Mouse (Mus musculus): ENCODE results near the gene Cybc1. TPM values are rescaled to one million over a fixed set of nuclear protein-coding genes. Genes with fewer than 3 reads are reported as not detected.

Cybc1 gene
- polyA plus RNA-seq, 1 experiment from 2014 or later: 35.7 TPM

DNA sequence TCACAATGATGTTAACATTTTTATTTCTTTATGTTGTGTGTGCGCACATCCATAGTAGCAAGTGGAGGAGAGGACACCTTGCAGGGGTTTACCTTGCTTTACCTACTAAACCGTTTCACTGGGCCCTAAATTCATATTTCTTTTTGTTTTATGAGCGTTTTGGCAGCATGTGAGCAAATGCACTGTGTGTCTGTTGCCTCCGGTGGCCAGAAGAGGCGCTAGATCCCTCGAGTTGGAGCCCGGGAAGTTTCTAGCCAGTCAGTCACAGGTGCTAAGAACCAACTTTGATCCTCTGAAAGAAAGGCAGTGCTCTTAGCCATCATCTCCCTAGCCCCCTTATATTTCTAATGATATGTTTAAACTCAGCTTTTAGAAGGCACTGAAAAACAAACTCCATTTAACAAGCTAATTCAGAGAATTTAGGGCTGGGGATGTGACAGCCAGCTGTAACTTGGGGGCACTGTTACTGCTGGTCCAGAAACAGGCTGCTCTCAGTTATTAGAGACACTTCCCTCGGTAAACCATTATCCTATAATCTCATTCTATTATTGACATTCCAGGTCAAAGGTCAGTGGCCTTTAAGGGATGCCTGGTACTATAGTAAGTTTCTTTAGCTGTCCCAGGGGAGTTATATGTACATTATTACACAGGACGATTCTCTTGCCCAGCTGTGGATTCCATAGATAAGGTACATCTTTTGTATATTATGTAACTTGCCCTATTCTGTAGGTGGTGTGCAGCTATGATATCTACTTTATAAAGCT lies 6.5 kb upstream of the Cybc1 start:
- ATAC-seq (ENCODE audit: low FRiP score): no peak
- Histone ChIP-seq H3K27ac (replicated peaks) (peak overlapping the region; percentile 100), H3K4me3 (replicated peaks) (peak overlapping the region; percentile 55), H3K4me2 (peak overlapping the region; percentile 65), H3K27me3 (replicated peaks) (no peaks in the 10 kb centered on the region), H3K9me3 (replicated peaks) (no peaks in the 10 kb centered on the region), H3K9ac (replicated peaks) (peak overlapping the region; percentile 72; the same call in 1 of the 2 replicates), H3K4me1 (peaks cover 35% of the 10 kb centered on the region), H3K36me3 (peaks cover 8% of the 10 kb centered on the region; the same call in 1 of the 2 replicates)
- WGBS: 25% methylated on average over 9 of the region's 9 CpGs

DNA sequence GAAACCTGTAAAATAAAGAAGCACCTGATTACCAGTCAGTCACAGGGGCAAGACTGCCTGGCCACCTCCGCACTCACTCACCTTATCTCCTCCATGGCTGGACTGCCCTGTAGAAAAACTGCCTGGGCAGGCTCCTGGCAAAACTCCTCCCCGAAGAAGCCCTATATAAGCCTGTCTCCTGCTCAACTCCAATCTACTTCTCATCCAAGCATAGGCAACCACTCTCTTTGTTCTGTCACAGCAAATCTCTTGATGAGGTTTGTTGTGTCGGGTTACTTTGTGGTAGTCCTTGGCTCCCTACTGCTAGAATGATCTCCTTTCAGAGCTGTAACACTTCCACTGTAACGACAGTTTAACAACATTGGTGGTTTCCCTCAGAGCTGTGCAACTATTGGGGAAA lies 3.6 kb upstream of the Cybc1 start:
- Histone ChIP-seq H3K36me3 (no peaks in the 10 kb centered on the region), H3K9me3 (replicated peaks) (no peaks in the 10 kb centered on the region), H3K27ac (replicated peaks) (no peak overlapping the region), H3K27me3 (replicated peaks) (no peaks in the 10 kb centered on the region), H3K4me3 (replicated peaks) (no peak overlapping the region), H3K4me1 (peaks cover 30% of the 10 kb centered on the region), H3K9ac (replicated peaks) (no peak overlapping the region), H3K4me2 (no peak overlapping the region)
- no peak for ATAC-seq (ENCODE audit: low FRiP score)
- 32% methylated on average over 4 of the region's 4 CpGs for WGBS

DNA sequence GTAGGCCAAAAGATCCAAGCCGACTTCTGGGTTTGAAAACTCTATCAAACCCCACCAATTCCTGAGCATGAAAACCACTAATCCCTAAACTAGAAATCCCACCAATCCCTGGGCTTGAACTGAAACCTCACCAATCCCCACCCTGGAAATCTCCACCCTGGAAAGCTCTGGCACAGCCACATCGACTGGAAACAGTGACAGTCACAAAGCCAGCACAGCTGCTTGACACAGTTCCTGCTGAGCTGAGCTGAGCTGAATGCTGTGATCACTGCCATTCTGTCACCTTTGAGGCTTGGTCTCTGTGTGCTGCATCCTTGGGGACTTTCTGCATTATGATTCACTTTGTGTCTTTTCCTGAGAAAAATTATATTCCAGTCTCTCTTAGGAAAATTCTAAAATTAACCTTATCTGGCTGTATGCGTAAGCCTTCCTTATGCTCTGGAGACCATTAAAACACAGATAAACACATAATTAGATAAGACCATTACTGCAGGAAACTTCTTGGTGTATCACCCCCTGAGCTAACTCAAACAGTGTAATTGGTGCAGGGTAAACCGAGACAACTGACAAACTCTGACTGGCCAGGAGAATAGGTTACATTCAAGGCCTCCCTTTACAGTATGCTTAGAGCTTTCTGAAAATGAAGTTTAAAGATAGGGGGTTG lies 2.6 kb upstream of the Cybc1 start:
- ATAC-seq (ENCODE audit: low FRiP score): no peak
- H3K4me2 ChIP-seq: no peak overlapping the region
- H3K4me1 ChIP-seq: peaks cover 39% of the 10 kb centered on the region
- no peaks in the 10 kb centered on the region for H3K9me3 ChIP-seq (replicated peaks)
- H3K27me3 ChIP-seq (replicated peaks): no peaks in the 10 kb centered on the region
- no peak overlapping the region for H3K27ac ChIP-seq (replicated peaks)
- no peak overlapping the region for H3K4me3 ChIP-seq (replicated peaks)
- H3K9ac ChIP-seq (replicated peaks): no peak overlapping the region
- 46% methylated on average over 4 of the region's 4 CpGs for WGBS
- H3K36me3 ChIP-seq: peaks cover 5% of the 10 kb centered on the region; the same call in 1 of the 2 replicates

DNA sequence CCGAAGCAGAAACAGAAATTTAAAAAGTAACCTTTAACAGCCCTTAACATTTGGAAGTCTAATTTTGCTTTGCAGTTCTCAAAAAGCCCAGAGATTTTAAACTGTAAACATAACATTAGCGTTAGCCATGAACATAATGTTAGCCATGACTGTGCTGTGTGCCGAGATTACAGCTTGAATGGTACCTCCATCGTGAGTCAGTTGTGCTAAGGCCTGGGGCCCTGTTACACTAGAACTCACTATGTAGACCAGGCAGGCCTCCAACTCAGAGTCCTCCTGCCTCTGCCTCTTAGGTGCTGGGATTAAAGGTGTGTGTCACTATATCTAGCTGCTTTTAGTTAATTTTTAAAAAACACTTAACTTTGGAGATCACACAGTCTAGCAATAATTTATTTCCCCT lies 2.1 kb upstream of the Cybc1 start:
- Histone ChIP-seq H3K36me3 (peaks cover 7% of the 10 kb centered on the region), H3K27ac (replicated peaks) (no peak overlapping the region), H3K9me3 (replicated peaks) (no peaks in the 10 kb centered on the region), H3K4me3 (replicated peaks) (no peak overlapping the region), H3K4me2 (no peak overlapping the region), H3K27me3 (replicated peaks) (no peaks in the 10 kb centered on the region), H3K9ac (replicated peaks) (no peak overlapping the region), H3K4me1 (peaks cover 36% of the 10 kb centered on the region)
- no peak for ATAC-seq (ENCODE audit: low FRiP score)
- WGBS: 80% methylated on average over 4 of the region's 4 CpGs

DNA sequence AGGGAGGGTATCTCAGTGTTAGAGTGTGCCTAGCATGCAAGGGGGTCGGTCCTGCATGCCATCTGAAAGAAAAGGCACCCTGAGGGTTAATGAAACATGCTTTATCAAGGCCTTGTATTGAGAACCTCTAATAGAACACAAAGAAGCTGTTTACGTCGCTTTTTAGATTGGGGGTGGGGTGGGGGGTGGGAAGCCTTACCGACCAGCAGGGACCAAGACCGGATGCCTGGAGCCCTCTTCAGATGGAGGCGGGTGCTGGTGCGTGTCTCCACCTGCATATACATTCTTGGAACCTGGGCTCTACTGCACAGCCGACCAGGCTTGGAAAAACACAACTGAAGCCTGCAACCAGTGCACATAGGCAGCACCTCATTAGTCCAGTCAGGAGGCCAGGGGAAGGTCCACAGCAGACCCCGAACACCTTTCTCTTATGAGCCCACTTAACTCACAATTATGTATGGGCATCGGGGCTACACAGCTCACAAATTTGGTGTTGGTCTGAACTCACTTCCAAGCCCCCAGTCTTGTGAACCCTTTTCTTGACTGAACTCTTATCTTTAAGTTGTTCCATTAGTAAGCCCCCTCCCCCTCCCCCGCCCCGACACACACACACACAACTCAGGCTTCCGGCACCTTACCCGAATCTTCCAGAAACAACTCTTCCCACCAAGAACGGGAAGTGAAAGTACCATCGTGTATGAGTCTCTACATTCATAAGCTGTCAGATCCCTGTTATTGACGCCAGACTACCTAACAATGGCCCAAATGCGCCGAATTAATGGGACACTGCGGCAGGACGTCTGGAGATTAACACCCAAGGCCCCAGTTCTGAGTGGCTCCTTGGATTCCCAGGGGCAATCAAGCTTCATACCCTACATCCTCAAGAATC lies 749 bp downstream of the Cybc1 start:
- peak overlapping the region; percentile 75 for H3K27ac ChIP-seq (replicated peaks)
- H3K4me1 ChIP-seq: peaks cover 32% of the 10 kb centered on the region
- WGBS: 25% methylated on average over 21 of the region's 21 CpGs
- H3K4me3 ChIP-seq (replicated peaks): peak overlapping the region; percentile 79
- no peaks in the 10 kb centered on the region for H3K27me3 ChIP-seq (replicated peaks)
- H3K4me2 ChIP-seq: peak overlapping the region; percentile 81
- peaks cover 33% of the 10 kb centered on the region for H3K36me3 ChIP-seq
- H3K9ac ChIP-seq (replicated peaks): peak overlapping the region; percentile 65
- ATAC-seq (ENCODE audit: low FRiP score): peak; percentile 9; the same call in 1 of the 2 replicates
- no peaks in the 10 kb centered on the region for H3K9me3 ChIP-seq (replicated peaks)

DNA sequence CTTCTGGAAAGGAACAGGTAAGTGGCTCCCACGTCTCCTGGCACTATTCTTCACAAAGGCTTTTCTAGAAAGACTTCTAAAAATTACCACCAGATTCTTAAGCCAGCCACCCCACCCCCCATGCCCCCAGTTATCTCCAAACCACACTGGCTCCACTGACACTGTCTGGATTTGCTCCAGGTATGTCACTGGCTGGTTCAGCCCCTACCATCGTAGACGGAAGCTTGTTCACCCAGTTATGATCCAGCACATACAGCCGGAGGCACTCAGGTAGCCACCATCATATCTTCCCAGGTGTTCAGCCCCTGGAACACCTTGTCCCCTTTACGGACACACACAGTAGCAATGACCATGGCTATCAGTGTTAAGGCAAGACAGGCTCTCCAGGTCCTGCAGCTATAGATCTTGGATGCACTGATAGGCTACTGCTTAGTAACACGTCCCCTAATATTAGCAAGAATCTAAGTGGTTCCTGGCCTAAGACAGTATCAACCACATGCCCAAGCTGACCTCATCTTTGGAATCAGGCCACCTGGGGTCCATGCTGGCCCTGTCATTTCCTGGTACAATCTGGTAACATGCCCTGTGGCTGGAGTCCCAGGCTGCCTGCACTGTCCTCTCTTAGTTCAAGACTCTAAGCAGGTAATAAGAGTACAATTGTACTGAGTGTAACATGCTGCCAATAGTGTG lies 7.7 kb downstream of the Cybc1 start:
- no peaks in the 10 kb centered on the region for H3K27me3 ChIP-seq (replicated peaks)
- no peak overlapping the region for H3K27ac ChIP-seq (replicated peaks)
- 93% methylated on average over 6 of the region's 6 CpGs for WGBS
- no peak overlapping the region for H3K9ac ChIP-seq (replicated peaks)
- no peak for ATAC-seq (ENCODE audit: low FRiP score)
- 0 out of 2 replicates have a peak, but pooled peaks cover 4% of the 10 kb centered on the region for H3K4me1 ChIP-seq
- no peak overlapping the region for H3K4me2 ChIP-seq
- peaks cover 87% of the 10 kb centered on the region for H3K36me3 ChIP-seq
- H3K9me3 ChIP-seq (replicated peaks): no peaks in the 10 kb centered on the region
- H3K4me3 ChIP-seq (replicated peaks): no peak overlapping the region

DNA sequence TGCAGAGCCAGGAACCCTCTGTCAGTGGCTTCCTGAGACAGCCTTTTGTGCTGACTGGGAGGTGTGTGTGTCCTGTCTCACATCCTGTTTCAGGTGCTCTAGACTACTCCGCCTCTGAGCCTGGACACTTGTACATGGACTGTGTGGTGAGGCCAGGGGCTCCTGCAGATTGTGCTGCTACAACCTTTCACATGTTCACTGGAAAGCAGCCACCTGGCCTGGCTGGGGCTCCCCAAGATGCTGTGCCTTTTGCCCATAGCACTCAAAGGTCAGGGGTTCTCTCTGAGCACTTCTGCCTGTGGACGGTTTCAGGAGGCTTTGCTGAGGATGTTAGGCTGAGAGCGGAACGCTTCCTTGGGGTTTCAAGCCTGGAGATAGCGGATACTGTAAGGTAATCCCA lies 8.4 kb downstream of the Cybc1 start:
- H3K9ac ChIP-seq (replicated peaks): 0 out of 2 replicates have a peak overlapping the region, but pooled peaks have one; percentile 2
- no peak overlapping the region for H3K4me3 ChIP-seq (replicated peaks)
- H3K27ac ChIP-seq (replicated peaks): no peak overlapping the region
- no peak for ATAC-seq (ENCODE audit: low FRiP score)
- H3K36me3 ChIP-seq: peaks cover 88% of the 10 kb centered on the region
- 0 out of 2 replicates have a peak, but pooled peaks cover 4% of the 10 kb centered on the region for H3K4me1 ChIP-seq
- no peak overlapping the region for H3K4me2 ChIP-seq
- WGBS: 92% methylated on average over 5 of the region's 5 CpGs
- no peaks in the 10 kb centered on the region for H3K9me3 ChIP-seq (replicated peaks)
- H3K27me3 ChIP-seq (replicated peaks): no peaks in the 10 kb centered on the region

DNA sequence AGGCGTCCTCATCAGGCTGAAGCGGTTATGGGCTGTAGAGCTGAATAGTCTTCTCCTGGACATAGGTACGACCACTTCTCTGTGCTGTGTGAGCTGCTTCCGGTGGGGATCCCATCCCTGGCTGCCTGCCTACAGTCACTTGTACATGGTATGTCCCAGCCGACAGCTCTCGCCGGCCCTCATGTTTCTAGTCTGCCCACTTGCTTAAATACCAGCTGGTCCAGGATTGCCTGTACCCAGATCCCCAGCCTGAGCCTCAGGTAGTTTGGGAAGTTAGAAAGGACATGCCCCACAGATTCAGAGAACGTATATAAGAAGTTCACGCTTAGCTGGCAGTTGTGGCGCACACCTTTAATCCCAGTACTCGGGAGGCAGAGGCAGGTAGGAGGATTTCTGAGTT lies 9.3 kb downstream of the Cybc1 start:
- peaks cover 84% of the 10 kb centered on the region for H3K36me3 ChIP-seq
- no peak overlapping the region for H3K4me2 ChIP-seq
- no peak for ATAC-seq (ENCODE audit: low FRiP score)
- H3K27me3 ChIP-seq (replicated peaks): no peaks in the 10 kb centered on the region
- 93% methylated on average over 11 of the region's 11 CpGs for WGBS
- H3K9me3 ChIP-seq (replicated peaks): no peaks in the 10 kb centered on the region
- H3K9ac ChIP-seq (replicated peaks): no peak overlapping the region
- H3K27ac ChIP-seq (replicated peaks): no peak overlapping the region
- no peaks in the 10 kb centered on the region for H3K4me1 ChIP-seq
- H3K4me3 ChIP-seq (replicated peaks): no peak overlapping the region

DNA sequence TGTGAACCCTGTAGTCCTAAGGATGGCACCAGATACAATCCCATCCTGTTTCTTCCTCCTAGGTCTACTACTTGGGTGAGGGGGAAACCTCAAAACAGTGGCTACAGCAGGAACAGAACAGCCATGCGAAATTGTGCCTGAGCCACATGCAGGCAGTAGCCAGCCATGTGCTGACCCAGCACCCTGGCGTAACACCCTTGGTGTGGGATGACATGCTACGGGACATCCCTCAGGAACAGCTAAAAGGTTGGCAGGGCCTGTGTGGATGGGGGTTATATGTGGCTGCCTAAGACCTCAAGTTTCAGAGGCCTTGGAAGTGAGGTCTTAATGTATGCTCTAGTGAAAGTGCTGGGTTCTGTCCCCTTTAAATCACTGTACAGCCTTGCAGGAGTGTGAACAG lies 12.3 kb downstream of the Cybc1 start:
- ATAC-seq (ENCODE audit: low FRiP score): no peak
- no peak overlapping the region for H3K27ac ChIP-seq (replicated peaks)
- no peaks in the 10 kb centered on the region for H3K4me1 ChIP-seq
- no peak overlapping the region for H3K9ac ChIP-seq (replicated peaks)
- H3K36me3 ChIP-seq: peaks cover 68% of the 10 kb centered on the region
- no peaks in the 10 kb centered on the region for H3K9me3 ChIP-seq (replicated peaks)
- WGBS: 96% methylated on average over 3 of the region's 3 CpGs
- no peak overlapping the region for H3K4me2 ChIP-seq
- H3K4me3 ChIP-seq (replicated peaks): no peak overlapping the region
- H3K27me3 ChIP-seq (replicated peaks): no peaks in the 10 kb centered on the region

DNA sequence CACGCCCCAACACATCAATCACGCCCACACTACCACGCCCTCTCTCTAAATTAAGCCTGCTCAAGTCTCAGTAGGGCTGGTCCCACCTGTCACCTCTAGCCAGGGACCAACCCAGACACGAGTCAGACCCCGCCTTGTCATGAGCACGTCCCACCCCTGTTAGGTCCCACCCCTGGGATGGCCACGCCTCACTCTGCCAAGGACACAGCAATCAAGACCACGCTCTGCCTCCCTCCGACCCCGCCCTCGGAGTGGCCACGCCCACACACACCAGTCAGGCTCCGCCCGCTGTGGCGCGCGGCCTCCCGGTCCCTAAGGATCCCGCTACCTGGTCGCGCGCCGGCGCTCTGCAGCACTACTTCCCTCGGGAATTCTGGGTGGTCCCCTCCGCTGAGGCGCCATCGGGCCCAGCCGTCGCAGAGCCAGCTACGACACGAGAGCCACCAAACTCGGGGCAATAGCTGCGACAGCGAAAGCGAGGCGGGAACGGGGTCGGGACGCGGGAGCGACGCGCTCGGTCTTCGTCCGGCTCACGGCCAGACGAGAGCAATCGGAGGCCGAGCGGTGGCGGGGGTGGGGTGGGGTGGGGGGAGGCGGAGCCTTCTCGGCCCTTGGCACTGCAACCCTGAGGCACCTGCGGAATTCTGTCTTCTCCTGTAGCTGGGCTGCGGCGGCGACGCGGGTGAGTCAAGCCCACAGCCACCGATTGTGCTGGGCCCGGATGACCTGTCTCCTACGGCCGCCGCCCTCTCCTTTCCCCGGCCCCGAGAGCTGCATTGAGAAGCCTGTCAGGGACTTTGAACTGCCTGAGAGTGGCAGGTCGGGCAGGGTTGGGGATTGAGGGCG lies 24.7 kb downstream of the Cybc1 start, which contains the start of the genes Hexdc and Ogfod3:
Gene Hexdc, plus strand, starts transcription at position 273 of the 846 bp plus-strand sequence.
Gene Ogfod3, minus strand, starts transcription at position 551 of the 846 bp plus-strand sequence.
- H3K36me3 ChIP-seq: peaks cover 19% of the 10 kb centered on the region
- peak within 1 kb of the TSS; percentile 68 for H3K4me3 ChIP-seq (replicated peaks)
- peaks cover 14% of the 10 kb centered on the region for H3K4me1 ChIP-seq
- peak within 1 kb of the TSS; percentile 91 for H3K27ac ChIP-seq (replicated peaks)
- peak; percentile 98 for ATAC-seq (ENCODE audit: low FRiP score)
- H3K9ac ChIP-seq (replicated peaks): peak within 1 kb of the TSS; percentile 67
- peak within 1 kb of the TSS; percentile 59 for H3K4me2 ChIP-seq
- under 1% methylated on average over 70 of the region's 70 CpGs for WGBS
- no peaks in the 10 kb centered on the region for H3K27me3 ChIP-seq (replicated peaks)
- no peaks in the 10 kb centered on the region for H3K9me3 ChIP-seq (replicated peaks)

All from neural tube, embryonic 15.5 days (tissue).